Mouse (Mus musculus) neural tube, embryonic 15.5 days (tissue): Measurements from ENCODE around the gene Tnfrsf1a. TPM values are rescaled to one million over a fixed set of nuclear protein-coding genes. Genes with fewer than 3 reads are reported as not detected.

Experiments used
- ATAC-seq: fragments of 200-750 bp; cut with Nextera tagmentation; 2 replicates; pipeline ENCODE4 v1.8.0; 2017; ENCODE audit warnings: mild to moderate bottlenecking, moderate TSS enrichment, moderate library complexity; ENCODE audit not compliant: low FRiP score
- H3K27ac ChIP-seq: fragments of 300-500 bp; sonication (generic); replicated peaks from 2 replicates; pipeline ENCODE4 v1.5.1; 2015; ENCODE audit warnings: mild to moderate bottlenecking, inconsistent platforms
- H3K27me3 ChIP-seq: fragments of 300-500 bp; sonication (generic); replicated peaks from 2 replicates; pipeline ENCODE4 v1.6.1; 2015; ENCODE audit warnings: inconsistent platforms
- H3K36me3 ChIP-seq: fragments of 300-500 bp; sonication (generic); 2 replicates; pipeline ENCODE4 v1.6.1; 2015; ENCODE audit warnings: inconsistent platforms
- H3K4me1 ChIP-seq: fragments of 300-500 bp; sonication (generic); 2 replicates; pipeline ENCODE4 v1.6.1; 2015; ENCODE audit warnings: inconsistent platforms
- H3K4me2 ChIP-seq: fragments of 300-500 bp; sonication (generic); 2 replicates; pipeline ENCODE4 v1.6.1; 2015; ENCODE audit warnings: inconsistent platforms, mild to moderate bottlenecking, moderate library complexity
- H3K4me3 ChIP-seq: fragments of 300-500 bp; sonication (generic); replicated peaks from 2 replicates; pipeline ENCODE4 v1.5.1; 2015; ENCODE audit warnings: mild to moderate bottlenecking, inconsistent platforms
- H3K9ac ChIP-seq: fragments of 300-500 bp; sonication (generic); replicated peaks from 2 replicates; pipeline ENCODE4 v1.6.1; 2015; ENCODE audit warnings: mild to moderate bottlenecking, inconsistent platforms
- H3K9me3 ChIP-seq: fragments of 300-500 bp; sonication (generic); replicated peaks from 2 replicates; pipeline ENCODE4 v1.6.1; 2016; ENCODE audit warnings: inconsistent platforms
- WGBS: fragments of 180-500 bp; shearing (Covaris S2); methylation state at CpG from one replicate; pipeline ENCODE4 v1.1.7; 2015; ENCODE audit warnings: mixed read lengths; 5-methylcytosine and 5-hydroxymethylcytosine counted together
- polyA plus RNA-seq: library from polyadenylated mRNA; unstranded; fragments of >200 nt; fragmentation: Nextera tagmentation; extraction: Ambion mirVana; gene quantifications from 2 replicates; pipeline ENCODE4 v1.2.1, GENCODE M21; 2015

Gene Tnfrsf1a
- polyA plus RNA-seq, 1 experiment from 2014 or later, result 13.6 TPM

- peak overlapping the region; percentile 62 for H3K4me2 ChIP-seq
- WGBS, result 1% methylated on average over 26 of the region's 27 CpGs
- H3K27ac ChIP-seq, result 0 out of 2 replicates have a peak overlapping the region, but pooled peaks have one; percentile 33
- H3K4me1 ChIP-seq, result peaks cover 32% of the 10 kb centered on the region
- H3K36me3 ChIP-seq, result no peaks in the 10 kb centered on the region
- H3K9me3 ChIP-seq, result no peaks in the 10 kb centered on the region
- H3K9ac ChIP-seq, result peak overlapping the region; percentile 34
- peak; percentile 49; the same call in 1 of the 2 replicates for ATAC-seq
- H3K27me3 ChIP-seq, result 0 out of 2 replicates have a peak, but pooled peaks cover 6% of the 10 kb centered on the region
- peak overlapping the region; percentile 39 for H3K4me3 ChIP-seq
Observed at GRCm38 (mm10) chr6:125349575-125350230, 541 bp downstream of the Tnfrsf1a start.

GRCm38 (mm10) chr6:125350231-125350994 is 1.3 kb downstream of the Tnfrsf1a start:
- peak overlapping the region; percentile 34; the same call in 1 of the 2 replicates for H3K9ac ChIP-seq
- H3K27ac ChIP-seq, result 0 out of 2 replicates have a peak overlapping the region, but pooled peaks have one; percentile 24
- H3K4me2 ChIP-seq, result peak overlapping the region; percentile 62
- WGBS, result 16% methylated on average over 20 of the region's 20 CpGs
- H3K4me1 ChIP-seq, result peaks cover 39% of the 10 kb centered on the region
- 0 out of 2 replicates have a peak, but pooled peaks cover 6% of the 10 kb centered on the region for H3K27me3 ChIP-seq
- H3K9me3 ChIP-seq, result no peaks in the 10 kb centered on the region
- H3K36me3 ChIP-seq, result no peaks in the 10 kb centered on the region
- peak overlapping the region; percentile 39 for H3K4me3 ChIP-seq
- no peak for ATAC-seq

- H3K9me3 ChIP-seq, result no peaks in the 10 kb centered on the region
- 0 out of 2 replicates have a peak, but pooled peaks cover 6% of the 10 kb centered on the region for H3K27me3 ChIP-seq
- no peak overlapping the region for H3K27ac ChIP-seq
- H3K4me2 ChIP-seq, result peak overlapping the region; percentile 62
- H3K4me3 ChIP-seq, result peak overlapping the region; percentile 39; the same call in 1 of the 2 replicates
- no peaks in the 10 kb centered on the region for H3K36me3 ChIP-seq
- no peak for ATAC-seq
- no peak overlapping the region for H3K9ac ChIP-seq
- WGBS, result 89% methylated on average over 2 of the region's 2 CpGs
- peaks cover 44% of the 10 kb centered on the region for H3K4me1 ChIP-seq
Observed at GRCm38 (mm10) chr6:125350995-125351324, 1.8 kb downstream of the Tnfrsf1a start.

GRCm38 (mm10) chr6:125351368-125352045 is 2.3 kb downstream of the Tnfrsf1a start:
- H3K4me3 ChIP-seq, result no peak overlapping the region
- no peak overlapping the region for H3K9ac ChIP-seq
- H3K9me3 ChIP-seq, result no peaks in the 10 kb centered on the region
- no peak overlapping the region for H3K27ac ChIP-seq
- WGBS, result 70% methylated on average over 8 of the region's 8 CpGs
- no peak for ATAC-seq
- peak overlapping the region; percentile 62; the same call in 1 of the 2 replicates for H3K4me2 ChIP-seq
- 0 out of 2 replicates have a peak, but pooled peaks cover 6% of the 10 kb centered on the region for H3K27me3 ChIP-seq
- peaks cover 47% of the 10 kb centered on the region for H3K4me1 ChIP-seq
- no peaks in the 10 kb centered on the region for H3K36me3 ChIP-seq

GRCm38 (mm10) chr6:125352046-125352384 is 2.9 kb downstream of the Tnfrsf1a start:
- 74% methylated on average over 5 of the region's 5 CpGs for WGBS
- Histone ChIP-seq H3K4me2 (no peak overlapping the region), H3K36me3 (no peaks in the 10 kb centered on the region), H3K4me3 (no peak overlapping the region), H3K9me3 (no peaks in the 10 kb centered on the region), H3K9ac (no peak overlapping the region), H3K27ac (no peak overlapping the region), H3K4me1 (peaks cover 47% of the 10 kb centered on the region), H3K27me3 (0 out of 2 replicates have a peak, but pooled peaks cover 6% of the 10 kb centered on the region)
- ATAC-seq, result no peak

- Histone ChIP-seq H3K9ac (no peak overlapping the region), H3K36me3 (no peaks in the 10 kb centered on the region), H3K4me3 (no peak overlapping the region), H3K27me3 (0 out of 2 replicates have a peak, but pooled peaks cover 6% of the 10 kb centered on the region), H3K9me3 (no peaks in the 10 kb centered on the region), H3K4me2 (no peak overlapping the region), H3K4me1 (peaks cover 47% of the 10 kb centered on the region), H3K27ac (no peak overlapping the region)
- 52% methylated on average over 4 of the region's 4 CpGs for WGBS
- ATAC-seq, result no peak
Observed at GRCm38 (mm10) chr6:125352811-125353210, 3.6 kb downstream of the Tnfrsf1a start.

- Histone ChIP-seq H3K9ac (no peak overlapping the region), H3K4me2 (no peak overlapping the region), H3K4me1 (peaks cover 47% of the 10 kb centered on the region), H3K9me3 (no peaks in the 10 kb centered on the region), H3K27me3 (0 out of 2 replicates have a peak, but pooled peaks cover 6% of the 10 kb centered on the region), H3K27ac (no peak overlapping the region), H3K4me3 (no peak overlapping the region), H3K36me3 (no peaks in the 10 kb centered on the region)
- WGBS, result 80% methylated on average over 11 of the region's 11 CpGs
- no peak for ATAC-seq
Observed at GRCm38 (mm10) chr6:125353221-125353620, 4.1 kb downstream of the Tnfrsf1a start.

- 86% methylated on average over 4 of the region's 4 CpGs for WGBS
- Histone ChIP-seq H3K36me3 (no peaks in the 10 kb centered on the region), H3K9me3 (no peaks in the 10 kb centered on the region), H3K4me1 (peaks cover 45% of the 10 kb centered on the region), H3K27ac (no peak overlapping the region), H3K27me3 (0 out of 2 replicates have a peak, but pooled peaks cover 2% of the 10 kb centered on the region), H3K4me3 (no peak overlapping the region), H3K9ac (no peak overlapping the region), H3K4me2 (no peak overlapping the region)
- no peak for ATAC-seq
Observed at GRCm38 (mm10) chr6:125353655-125354054, 4.5 kb downstream of the Tnfrsf1a start.

GRCm38 (mm10) chr6:125354352-125355151 is 5.4 kb downstream of the Tnfrsf1a start:
- no peak overlapping the region for H3K27ac ChIP-seq
- no peak overlapping the region for H3K4me3 ChIP-seq
- no peaks in the 10 kb centered on the region for H3K9me3 ChIP-seq
- no peak overlapping the region for H3K9ac ChIP-seq
- peaks cover 36% of the 10 kb centered on the region for H3K4me1 ChIP-seq
- no peaks in the 10 kb centered on the region for H3K27me3 ChIP-seq
- 15% methylated on average over 14 of the region's 14 CpGs for WGBS
- ATAC-seq, result no peak
- H3K4me2 ChIP-seq, result peak overlapping the region; percentile 32
- no peaks in the 10 kb centered on the region for H3K36me3 ChIP-seq

GRCm38 (mm10) chr6:125355197-125355741 is 6.1 kb downstream of the Tnfrsf1a start:
- Histone ChIP-seq H3K27ac (no peak overlapping the region), H3K4me1 (peaks cover 31% of the 10 kb centered on the region), H3K9me3 (no peaks in the 10 kb centered on the region), H3K4me3 (no peak overlapping the region), H3K27me3 (no peaks in the 10 kb centered on the region), H3K36me3 (no peaks in the 10 kb centered on the region), H3K4me2 (peak overlapping the region; percentile 32), H3K9ac (no peak overlapping the region)
- no peak for ATAC-seq
- 7% methylated on average over 10 of the region's 10 CpGs for WGBS

GRCm38 (mm10) chr6:125356264-125356663 is 7.1 kb downstream of the Tnfrsf1a start:
- no peak for ATAC-seq
- Histone ChIP-seq H3K36me3 (no peaks in the 10 kb centered on the region), H3K9ac (no peak overlapping the region), H3K9me3 (no peaks in the 10 kb centered on the region), H3K27me3 (0 out of 2 replicates have a peak, but pooled peaks cover 6% of the 10 kb centered on the region), H3K4me1 (peaks cover 35% of the 10 kb centered on the region), H3K4me3 (no peak overlapping the region), H3K27ac (no peak overlapping the region), H3K4me2 (no peak overlapping the region)
- whole genome bisulfite sequencing, result 28% methylated on average over 8 of the region's 8 CpGs
